Mouse (Mus musculus) embryo, embryonic 11 days (tissue): ENCODE data around the gene Olfr1028.

ENCODE experiments used
- DNase-seq: peaks from one replicate; pipeline ENCODE4 v3.0.0-alpha.2; 2015

Olfr1028 gene

DNA sequence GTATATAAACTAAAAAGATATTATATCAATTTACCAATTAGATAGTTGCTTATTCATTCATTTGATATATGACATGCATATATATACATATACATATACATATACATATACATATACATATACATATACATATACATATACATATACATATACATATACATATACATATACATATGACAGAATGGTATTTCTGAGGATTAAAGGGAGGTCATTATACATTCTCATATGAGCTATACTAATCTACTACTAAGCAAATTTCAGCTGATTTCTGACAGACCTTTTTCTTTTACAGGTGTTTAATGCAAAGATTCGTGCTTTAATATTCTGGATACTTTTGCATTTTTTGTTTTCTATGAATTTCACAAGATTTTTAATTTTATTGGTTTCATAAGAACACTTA is at the start of gene Olfr1028:
Gene Olfr1028 (plus strand): TSS at position 301 of the 400 bp plus-strand sequence.
- no peak for DNase-seq

DNA sequence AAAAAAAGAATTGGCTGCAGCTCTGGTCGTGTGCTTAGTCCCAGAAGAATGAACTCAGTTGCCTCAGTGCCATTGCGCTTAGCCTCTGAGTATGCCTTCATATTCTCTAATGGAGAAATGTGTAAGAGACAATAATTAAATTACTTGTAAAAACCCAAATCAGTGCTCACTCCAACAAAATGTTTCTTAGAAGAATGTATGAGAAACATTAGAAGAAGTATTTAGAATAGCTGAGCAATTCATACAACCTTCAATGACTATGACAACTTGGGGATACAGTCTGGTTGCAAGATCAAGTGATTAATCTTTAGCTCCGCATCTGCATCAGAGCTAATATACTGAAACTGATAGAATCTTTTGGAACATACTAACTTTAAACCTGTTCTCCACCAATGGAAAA is 45.3 kb upstream of the Olfr1028 start, which contains the start of gene Olfr1024:
Gene Olfr1024 (minus strand): TSS at position 101 of the 400 bp plus-strand sequence.
- DNase-seq, result no peak

DNA sequence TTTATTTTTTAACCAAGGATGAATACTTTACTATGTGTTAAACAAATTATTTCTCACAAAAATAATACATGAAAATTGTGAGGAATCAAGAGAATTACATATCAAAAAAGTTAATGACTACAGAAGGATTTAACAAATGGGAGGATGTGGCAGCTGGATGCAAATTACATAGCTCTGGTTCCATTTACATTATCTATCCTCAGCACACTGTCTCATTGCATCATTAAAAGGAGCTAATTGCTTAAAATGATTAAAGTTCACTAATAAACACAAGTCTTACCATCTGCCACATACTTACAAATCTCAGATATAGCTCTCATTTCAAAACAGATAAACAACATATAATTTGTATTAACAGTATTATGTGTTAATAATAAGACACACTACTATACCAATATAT is 37.0 kb upstream of the Olfr1028 start:
- no peak for DNase-seq

DNA sequence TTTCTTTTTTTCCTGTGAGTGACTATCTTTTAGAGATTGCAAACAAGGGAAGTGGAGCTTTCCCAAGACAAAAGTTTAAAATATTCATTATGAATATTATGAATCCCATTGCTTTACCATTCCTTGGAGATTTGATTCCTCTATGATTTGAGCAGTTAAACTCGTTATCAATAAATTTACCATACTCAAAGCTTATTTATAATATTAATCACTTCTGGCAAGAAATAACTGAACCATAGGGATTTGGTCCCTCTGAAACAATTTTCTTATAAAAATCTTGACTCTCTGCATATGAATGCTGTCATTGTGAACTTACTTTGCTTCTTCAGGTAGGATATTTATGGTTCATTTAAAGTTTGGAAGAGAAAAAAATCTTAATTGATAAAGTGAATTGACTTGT is 35.3 kb upstream of the Olfr1028 start, which contains the start of gene Olfr1025-ps1:
Gene Olfr1025-ps1 (plus strand): TSS at position 301 of the 400 bp plus-strand sequence.
- no peak for DNase-seq

DNA sequence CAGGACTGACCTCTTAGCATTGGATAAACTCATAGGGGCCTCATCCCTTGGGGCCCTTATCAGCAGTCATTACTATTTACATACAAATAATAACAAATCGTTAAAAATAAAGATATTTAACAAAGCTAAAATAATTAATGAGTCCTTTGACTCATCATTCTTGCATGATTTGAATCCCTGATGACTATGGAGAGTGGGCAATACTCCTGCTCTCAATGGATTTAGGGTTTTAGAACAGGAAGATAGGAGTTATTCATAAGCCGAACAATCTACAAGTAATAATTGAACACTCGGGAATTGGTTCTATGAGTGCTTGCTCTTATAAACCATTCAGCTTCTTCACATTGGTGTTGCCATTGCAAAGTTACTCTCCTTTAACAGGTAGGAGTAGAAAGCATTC is 29.0 kb upstream of the Olfr1028 start, which contains the start of gene Olfr1026:
Gene Olfr1026 (plus strand): TSS at position 301 of the 400 bp plus-strand sequence.
- no peak for DNase-seq

DNA sequence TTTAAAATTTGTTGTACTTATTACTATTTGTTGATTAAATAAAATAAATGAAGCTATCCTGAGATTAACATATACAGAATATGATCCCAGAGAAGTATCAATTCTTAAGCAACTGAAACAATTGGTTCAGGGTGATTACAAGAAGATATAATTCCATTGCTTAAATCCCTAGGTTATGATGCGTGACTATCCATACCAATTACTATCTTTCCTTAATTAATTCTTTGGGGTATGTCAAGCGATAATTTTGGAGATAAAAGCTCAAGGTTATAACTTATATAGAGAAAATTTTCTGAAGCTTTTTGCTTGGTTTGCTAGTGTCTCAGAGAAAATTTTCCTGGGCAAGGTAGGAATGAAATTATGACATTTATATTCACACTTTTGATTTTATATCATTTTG is 23.4 kb downstream of the Olfr1028 start, which contains the start of gene Olfr1029:
Gene Olfr1029 (plus strand): TSS at position 301 of the 400 bp plus-strand sequence.
- no peak for DNase-seq

DNA sequence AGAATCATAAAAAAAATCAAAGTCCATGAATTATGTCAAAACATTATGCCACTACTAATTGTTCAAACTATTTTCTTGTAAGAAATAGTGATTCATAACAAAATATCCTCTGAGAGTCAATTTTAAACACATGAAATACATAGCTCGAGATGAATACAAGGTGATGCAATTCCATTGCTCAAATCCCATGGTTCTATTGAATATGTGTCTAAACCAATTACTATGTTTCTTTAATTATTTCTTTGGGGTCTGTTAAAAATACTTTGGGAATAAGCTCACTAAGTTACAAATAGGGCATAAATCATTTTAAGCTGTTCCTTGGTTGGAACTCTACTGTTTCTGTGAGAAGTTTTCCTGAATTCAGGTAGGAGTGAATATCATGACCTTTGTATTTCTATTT is 28.7 kb downstream of the Olfr1028 start, which contains the start of gene Olfr1030:
Gene Olfr1030 (plus strand): TSS at position 301 of the 400 bp plus-strand sequence.
- no peak for DNase-seq

DNA sequence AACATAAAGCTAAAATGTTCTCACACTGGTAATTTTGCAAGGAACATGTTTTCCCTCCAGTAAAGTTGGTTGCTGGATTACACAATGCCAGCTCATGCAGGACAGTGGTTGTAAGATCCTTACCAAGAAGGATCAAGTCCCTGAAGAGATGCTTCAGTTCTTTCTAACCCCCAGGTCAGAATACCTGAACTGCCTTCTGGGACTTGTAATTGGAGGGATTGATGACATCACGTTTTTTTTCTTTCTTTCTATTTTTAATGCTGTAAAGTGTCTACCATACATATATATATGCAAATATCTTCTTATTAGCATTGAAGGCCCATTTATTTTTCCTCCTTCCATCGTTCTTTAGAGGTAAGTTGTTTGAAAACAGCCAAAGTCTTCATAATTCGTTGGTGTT is 39.8 kb downstream of the Olfr1028 start, which contains the start of gene Olfr1031:
Gene Olfr1031 (plus strand): TSS at position 301 of the 400 bp plus-strand sequence.
- DNase-seq, result no peak
